Mouse (Mus musculus) heart, adult 2 months (tissue): ENCODE data around the gene Pon3. TPM values are rescaled to one million over a fixed set of nuclear protein-coding genes. Genes with fewer than 3 reads are reported as not detected.

Experiments used
- DNase-seq, 2 experiments: peaks; one replicate each; pipeline ENCODE4 v3.0.0; 2021
- H3K27ac ChIP-seq: fragments of 200-600 bp; 2 replicates; pipeline ENCODE4 v1.8.1; 2022
- H3K27me3 ChIP-seq: fragments of 200-500 bp; 2 replicates; pipeline ENCODE4 v1.6.1; 2012; ENCODE audit warnings: mild to moderate bottlenecking, low read length, inconsistent platforms, mixed read lengths; ENCODE audit not compliant: control insufficient read depth, insufficient read depth
- H3K36me3 ChIP-seq: fragments of 200-500 bp; 2 replicates; pipeline ENCODE4 v1.6.1; 2012; ENCODE audit warnings: low read length, inconsistent platforms; ENCODE audit not compliant: control insufficient read depth, insufficient read depth
- H3K4me1 ChIP-seq: fragments of 200-500 bp; 2 replicates; pipeline ENCODE4 v1.6.1; 2011; ENCODE audit warnings: low read length; ENCODE audit not compliant: control insufficient read depth, insufficient read depth
- H3K4me3 ChIP-seq: fragments of 200-600 bp; 2 replicates; pipeline ENCODE4 v1.8.1; 2022
- H3K79me2 ChIP-seq: fragments of 200-500 bp; replicated peaks from 2 replicates; pipeline ENCODE4 v1.6.1; 2012; ENCODE audit warnings: mild to moderate bottlenecking, inconsistent platforms, low read length, moderate library complexity, mixed read lengths; ENCODE audit not compliant: control insufficient read depth, insufficient read depth
- H3K9ac ChIP-seq: fragments of 200-500 bp; 2 replicates; pipeline ENCODE4 v1.6.1; 2012; ENCODE audit warnings: low read depth, mild to moderate bottlenecking, control low read depth, inconsistent platforms, low read length, mixed read lengths
- CTCF ChIP-seq: fragments of 200-600 bp; IDR thresholded peaks from 2 replicates; pipeline ENCODE4 v1.8.1; 2022; ENCODE audit warnings: antibody characterized with exemption, mild to moderate bottlenecking, moderate library complexity
- EP300 ChIP-seq: fragments of 200-500 bp; IDR thresholded peaks from 2 replicates; pipeline ENCODE4 v1.6.1; 2011; ENCODE audit warnings: low read depth, low read length, control low read depth; ENCODE audit not compliant: insufficient read depth
- POLR2A ChIP-seq: fragments of 200-500 bp; IDR thresholded peaks from 2 replicates; pipeline ENCODE4 v1.6.1; 2011; ENCODE audit warnings: mild to moderate bottlenecking, low read depth, low read length, control low read depth; ENCODE audit not compliant: insufficient read depth
- WGBS: fragments of 180-500 bp; shearing (Covaris S2); methylation state at CpG from one replicate; pipeline ENCODE4 v1.1.7; 2018; 5-methylcytosine and 5-hydroxymethylcytosine counted together
- intact Hi-C: fragments of 180-260 bp; cut with DNase I; formaldehyde crosslinking; loops from one replicate; pipeline ENCODE4 v1.15.1; 2025
- polyA plus RNA-seq: library from polyadenylated mRNA; depleted of rRNA; stranded (reverse); fragments of >200 nt; gene quantifications from 2 replicates; pipeline ENCODE4 v1.2.3, GENCODE M21; 2012
- total RNA-seq, 2 experiments: library from RNA; stranded (reverse); gene quantifications; 2 replicates each; pipeline ENCODE4 v1.2.3; 2021

Pon3 gene
- total and polyA plus RNA-seq, 3 experiments = 16.5 to 22.6 (median 21.4) TPM

GRCm38 (mm10) chr6:5297321-5298091, 41.4 kb upstream of the Pon3 start:
- TF ChIP-seq CTCF (no peak), POLR2A (peak; percentile 35)
- H3K9ac ChIP-seq = peak overlapping the region; percentile 91
- H3K27ac ChIP-seq = peak overlapping the region; percentile 95
- intact Hi-C loops = loop anchor here (2.0 to 10.0 kb wide), 6 partner anchors 37 to 1293 kb away; partner anchors contain the start of genes Asb4, Casd1, Gng11 and Pdk4
- H3K27me3 ChIP-seq = no peaks in the 10 kb centered on the region
- H3K79me2 ChIP-seq = peaks cover 2% of the 10 kb centered on the region
- no peaks in the 10 kb centered on the region for H3K36me3 ChIP-seq
- DNase-seq = peak; percentile 65 to 75
- peaks cover 2% of the 10 kb centered on the region; the same call in 1 of the 2 replicates for H3K4me1 ChIP-seq
- H3K4me3 ChIP-seq = peak overlapping the region; percentile 72
- WGBS = 1% methylated on average over 25 of the region's 25 CpGs

DNA sequence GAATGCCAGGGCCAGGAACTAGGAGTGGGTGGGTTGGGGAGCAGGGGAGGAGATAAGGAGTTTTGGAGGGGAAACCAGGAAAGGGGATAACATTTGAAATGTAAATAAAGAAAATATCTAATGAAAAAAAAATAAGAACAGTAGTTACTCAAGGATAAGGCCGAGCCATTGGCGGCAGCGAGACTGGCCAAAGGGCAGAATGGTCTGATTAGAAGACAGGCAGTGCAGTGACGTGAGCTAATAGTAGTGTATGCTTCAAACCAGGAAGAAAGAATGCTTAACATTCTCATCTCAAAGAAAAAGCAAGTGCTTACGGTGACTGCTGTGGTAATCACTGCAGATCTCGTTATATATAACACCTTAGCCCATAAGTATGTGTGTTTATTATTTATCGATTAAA, 40.0 kb upstream of the Pon3 start:
- DNase-seq = no peak
- peaks cover 2% of the 10 kb centered on the region for H3K79me2 ChIP-seq
- H3K27ac ChIP-seq = no peak overlapping the region
- 84% methylated on average over 7 of the region's 7 CpGs for WGBS
- TF ChIP-seq CTCF = no peak
- TF ChIP-seq EP300 = no peak
- TF ChIP-seq POLR2A = no peak
- no peak overlapping the region for H3K9ac ChIP-seq
- intact Hi-C loops = loop anchor here (5.0 to 10.0 kb wide), 5 partner anchors 86 to 1291 kb away; partner anchors contain the start of genes Asb4, Casd1, Gng11 and Pdk4
- peaks cover 2% of the 10 kb centered on the region; the same call in 1 of the 2 replicates for H3K4me1 ChIP-seq
- H3K36me3 ChIP-seq = peaks cover 2% of the 10 kb centered on the region
- no peaks in the 10 kb centered on the region for H3K27me3 ChIP-seq
- no peak overlapping the region for H3K4me3 ChIP-seq

GRCm38 (mm10) chr6:5294659-5295449, 38.8 kb upstream of the Pon3 start:
- H3K79me2 ChIP-seq = peaks cover 2% of the 10 kb centered on the region
- no peaks in the 10 kb centered on the region for H3K27me3 ChIP-seq
- DNase-seq = no peak
- H3K36me3 ChIP-seq = peaks cover 2% of the 10 kb centered on the region
- peaks cover 2% of the 10 kb centered on the region; the same call in 1 of the 2 replicates for H3K4me1 ChIP-seq
- H3K4me3 ChIP-seq = no peak overlapping the region
- 90% methylated on average over 16 of the region's 16 CpGs for WGBS
- intact Hi-C loops = loop anchor here (5.0 to 10.0 kb wide), 5 partner anchors 87 to 1290 kb away; partner anchors contain the start of genes Asb4, Casd1, Gng11 and Pdk4
- TF ChIP-seq POLR2A (no peak), CTCF (0 out of 2 replicates have a peak, but pooled peaks have one; percentile 7), EP300 (no peak)
- H3K27ac ChIP-seq = no peak overlapping the region
- no peak overlapping the region for H3K9ac ChIP-seq

- peak in 1 of 2 experiments; percentile 13 for DNase-seq
- TF ChIP-seq POLR2A (no peak), EP300 (no peak), CTCF (no peak)
- H3K27ac ChIP-seq = no peak overlapping the region
- intact Hi-C loops = loop anchor here (10.0 kb wide), 2 partner anchors 202 to 1288 kb away; partner anchors contain the start of genes Gng11 and Pdk4
- peaks cover 2% of the 10 kb centered on the region; the same call in 1 of the 2 replicates for H3K4me1 ChIP-seq
- H3K27me3 ChIP-seq = no peaks in the 10 kb centered on the region
- H3K36me3 ChIP-seq = peaks cover 6% of the 10 kb centered on the region
- peaks cover 2% of the 10 kb centered on the region for H3K79me2 ChIP-seq
- no peak overlapping the region for H3K9ac ChIP-seq
- H3K4me3 ChIP-seq = no peak overlapping the region
- 63% methylated on average over 5 of the region's 5 CpGs for WGBS
Measured at GRCm38 (mm10) chr6:5292841-5293240, 36.8 kb upstream of the Pon3 start.

- peaks cover 1% of the 10 kb centered on the region; the same call in 1 of the 2 replicates for H3K4me1 ChIP-seq
- H3K36me3 ChIP-seq = peaks cover 6% of the 10 kb centered on the region
- no peak overlapping the region for H3K27ac ChIP-seq
- peaks cover 2% of the 10 kb centered on the region for H3K79me2 ChIP-seq
- no peak overlapping the region for H3K9ac ChIP-seq
- 58% methylated on average over 4 of the region's 4 CpGs for WGBS
- intact Hi-C loops = loop anchor here (10.0 kb wide), 2 partner anchors 203 to 1287 kb away; partner anchors contain the start of genes Gng11 and Pdk4
- no peak overlapping the region for H3K4me3 ChIP-seq
- no peaks in the 10 kb centered on the region for H3K27me3 ChIP-seq
- DNase-seq = peak in 1 of 2 experiments; percentile 16
- TF ChIP-seq EP300 (no peak), POLR2A (no peak), CTCF (no peak)
Measured at GRCm38 (mm10) chr6:5291450-5291849, 35.4 kb upstream of the Pon3 start.
